Mouse (Mus musculus) small intestine, adult 2 months (tissue): ENCODE results near the gene Jam2.

Experiments
- CTCF ChIP-seq: fragments of 200-500 bp; IDR thresholded peaks from 2 replicates; pipeline ENCODE4 v1.5.1; 2012; ENCODE audit warnings: low read depth, mild to moderate bottlenecking, control low read depth, inconsistent platforms, low read length, moderate library complexity, mixed read lengths; ENCODE audit not compliant: insufficient replicate concordance, insufficient read length; ENCODE audit errors: extremely low read depth
- POLR2A ChIP-seq: fragments of 200-500 bp; IDR thresholded peaks from 2 replicates; pipeline ENCODE4 v1.6.1; 2012; ENCODE audit warnings: low read depth, mild to moderate bottlenecking, control low read depth, inconsistent platforms, low read length, moderate library complexity

- TF ChIP-seq CTCF (no peak), POLR2A (no peak)
Observed at GRCm38 (mm10) chr16:84873805-84874204, 99.9 kb downstream of the Jam2 start.
